Mouse (Mus musculus): ENCODE measurements around the gene Gltpd2.
"Not testable (repeated sequence)": the region's sequence is repeated elsewhere in the genome, so short reads cannot be mapped to it uniquely, and the experiment has no call there.

Gltpd2 gene

GRCm38 (mm10) chr11:70518923-70519322 is at the start of gene Gltpd2:
Gene Gltpd2 (plus strand): TSS chr11:70519196.
- DNase-seq: no peak

- DNase-seq: no peak
Observed at GRCm38 (mm10) chr11:70469764-70470163, 49.2 kb upstream of the Gltpd2 start.

DNA sequence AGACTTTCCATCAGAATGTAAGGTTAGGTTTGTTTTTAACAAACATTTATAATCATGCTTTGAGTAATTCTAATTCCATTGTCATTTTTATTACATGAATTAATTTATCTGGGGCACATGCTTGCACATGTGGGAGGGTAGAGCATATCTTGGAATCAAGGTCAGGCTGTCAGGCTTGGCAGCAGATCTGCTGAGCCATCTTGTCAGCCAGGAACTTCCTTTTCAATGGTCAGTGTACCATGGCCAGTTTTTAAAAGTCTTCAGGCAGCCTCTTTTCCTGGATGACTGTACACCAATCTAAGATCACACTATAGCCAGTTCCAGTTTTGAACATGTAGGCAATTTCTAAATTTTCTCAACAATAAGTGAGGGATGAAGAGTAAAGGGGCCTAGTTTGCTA is 46.3 kb upstream of the Gltpd2 start:
- no peak for DNase-seq

- DNase-seq: not testable (repeated sequence)
Observed at GRCm38 (mm10) chr11:70473291-70473690, 45.7 kb upstream of the Gltpd2 start.

GRCm38 (mm10) chr11:70474872-70475534 is 44.0 kb upstream of the Gltpd2 start:
- DNase-seq: no peak

DNA sequence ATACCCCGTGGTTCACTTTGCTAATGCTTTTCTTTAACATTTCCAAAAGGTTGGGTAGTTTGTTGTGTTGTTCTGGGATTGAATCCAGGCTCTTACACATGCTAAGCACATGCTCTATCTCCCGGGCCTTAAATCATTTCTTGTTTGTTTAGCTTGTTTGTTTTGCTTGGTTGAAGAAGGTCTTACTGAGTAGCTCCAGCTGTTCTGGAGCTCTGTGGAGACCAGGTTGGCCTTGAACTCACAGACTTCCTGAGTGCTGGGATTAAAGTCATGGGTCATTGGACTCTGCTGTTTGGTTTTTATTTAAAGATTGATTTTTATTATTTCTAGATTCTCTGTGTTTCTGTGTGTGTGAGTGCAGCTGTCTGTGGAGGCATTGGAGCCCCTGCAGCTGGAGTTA is 33.5 kb upstream of the Gltpd2 start:
- no peak for DNase-seq

GRCm38 (mm10) chr11:70487816-70488215 is 31.2 kb upstream of the Gltpd2 start:
- DNase-seq: no peak

- DNase-seq: no peak
Observed at GRCm38 (mm10) chr11:70489138-70489537, 29.9 kb upstream of the Gltpd2 start.

- no peak for DNase-seq
Observed at GRCm38 (mm10) chr11:70489684-70490083, 29.3 kb upstream of the Gltpd2 start.

GRCm38 (mm10) chr11:70499566-70500475 is 19.2 kb upstream of the Gltpd2 start:
- peak in 1 of 2 experiments; percentile 18 for DNase-seq

DNA sequence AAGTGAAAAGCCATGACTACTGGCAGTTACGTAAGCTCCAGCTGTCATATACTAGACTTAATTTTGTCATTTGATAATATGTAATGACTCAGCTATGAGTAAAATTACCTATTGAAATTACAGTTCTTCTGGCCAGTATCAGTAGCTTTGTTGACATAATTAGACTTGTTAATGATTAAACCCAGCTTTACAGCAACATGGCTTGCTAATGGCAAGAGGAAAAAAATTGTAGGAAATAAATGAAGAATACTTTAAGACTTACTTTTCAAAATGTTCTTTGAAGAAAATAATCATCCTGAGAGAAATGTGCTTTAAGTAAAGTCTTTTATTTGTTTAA is 18.6 kb upstream of the Gltpd2 start:
- DNase-seq: no peak

DNA sequence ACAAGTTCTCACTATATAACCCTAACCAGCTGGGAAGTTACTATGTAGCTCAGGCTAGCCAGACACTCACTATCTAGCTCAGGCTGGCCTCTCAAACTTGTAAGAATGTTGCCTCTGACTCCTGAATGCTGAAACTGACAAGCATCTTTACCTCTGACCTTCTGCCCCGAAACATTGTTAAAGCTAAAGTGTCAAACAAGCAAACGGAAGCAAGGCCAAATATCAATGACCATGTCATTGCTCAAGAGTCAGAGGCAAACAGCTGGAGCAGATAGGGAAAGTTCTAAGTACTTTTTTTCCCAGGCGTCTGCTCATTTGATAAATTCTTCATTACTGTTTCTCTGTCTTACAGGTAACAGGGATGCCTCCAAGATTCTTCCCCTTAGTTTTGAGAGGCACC is 17.0 kb upstream of the Gltpd2 start:
- DNase-seq: no peak

- DNase-seq: no peak
Observed at GRCm38 (mm10) chr11:70504970-70505369, 14.0 kb upstream of the Gltpd2 start, which contains the start of gene Tm4sf5. Gene Tm4sf5 (plus strand): TSS chr11:70505244.

DNA sequence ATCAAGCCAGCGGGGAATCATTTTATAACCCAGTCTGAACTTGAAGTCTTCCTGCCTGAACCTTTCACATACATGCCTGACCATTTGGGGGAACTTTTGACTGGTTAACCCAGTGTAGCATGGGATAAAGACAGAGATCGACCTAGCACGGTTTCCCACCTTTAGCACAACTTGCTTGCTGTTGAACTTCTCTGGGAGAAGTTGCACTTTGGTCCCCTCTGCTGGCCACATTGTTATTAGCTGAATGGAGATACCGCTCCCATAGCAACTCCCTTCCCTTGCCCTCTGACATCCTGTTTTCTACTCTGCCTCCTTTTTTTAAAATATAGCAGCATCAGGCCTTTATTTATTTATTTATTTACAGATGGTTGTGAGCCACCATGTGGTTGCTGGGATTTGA is 12.6 kb upstream of the Gltpd2 start:
- DNase-seq: peak; percentile 32 to 35

DNA sequence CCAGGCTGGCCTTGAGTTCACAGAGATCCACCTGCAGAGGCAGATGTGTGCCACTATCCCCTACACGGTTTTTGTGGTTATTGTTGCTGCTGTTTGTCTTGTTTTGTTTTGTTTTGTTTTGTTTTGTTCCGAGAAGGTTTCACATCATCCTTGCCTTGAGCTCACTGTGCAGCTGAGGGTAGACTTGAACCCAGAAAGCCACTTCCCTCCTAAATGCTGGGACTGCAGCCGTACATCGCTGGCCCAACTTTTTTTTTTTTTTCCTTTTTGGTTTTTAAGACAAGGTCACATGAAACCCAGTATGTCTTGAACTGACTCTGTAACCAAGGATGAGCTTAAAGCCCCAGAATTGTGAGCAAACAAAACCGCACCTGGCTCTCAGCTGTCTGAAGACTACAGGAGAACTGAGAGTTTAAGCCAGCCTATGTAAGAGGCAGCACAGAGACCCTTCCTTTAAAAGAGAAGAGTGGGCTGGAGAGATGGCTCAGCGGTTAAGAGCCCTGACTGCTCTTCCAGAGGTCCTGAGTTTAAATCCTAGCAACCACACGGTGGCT is 12.0 kb upstream of the Gltpd2 start:
- no peak for DNase-seq

DNA sequence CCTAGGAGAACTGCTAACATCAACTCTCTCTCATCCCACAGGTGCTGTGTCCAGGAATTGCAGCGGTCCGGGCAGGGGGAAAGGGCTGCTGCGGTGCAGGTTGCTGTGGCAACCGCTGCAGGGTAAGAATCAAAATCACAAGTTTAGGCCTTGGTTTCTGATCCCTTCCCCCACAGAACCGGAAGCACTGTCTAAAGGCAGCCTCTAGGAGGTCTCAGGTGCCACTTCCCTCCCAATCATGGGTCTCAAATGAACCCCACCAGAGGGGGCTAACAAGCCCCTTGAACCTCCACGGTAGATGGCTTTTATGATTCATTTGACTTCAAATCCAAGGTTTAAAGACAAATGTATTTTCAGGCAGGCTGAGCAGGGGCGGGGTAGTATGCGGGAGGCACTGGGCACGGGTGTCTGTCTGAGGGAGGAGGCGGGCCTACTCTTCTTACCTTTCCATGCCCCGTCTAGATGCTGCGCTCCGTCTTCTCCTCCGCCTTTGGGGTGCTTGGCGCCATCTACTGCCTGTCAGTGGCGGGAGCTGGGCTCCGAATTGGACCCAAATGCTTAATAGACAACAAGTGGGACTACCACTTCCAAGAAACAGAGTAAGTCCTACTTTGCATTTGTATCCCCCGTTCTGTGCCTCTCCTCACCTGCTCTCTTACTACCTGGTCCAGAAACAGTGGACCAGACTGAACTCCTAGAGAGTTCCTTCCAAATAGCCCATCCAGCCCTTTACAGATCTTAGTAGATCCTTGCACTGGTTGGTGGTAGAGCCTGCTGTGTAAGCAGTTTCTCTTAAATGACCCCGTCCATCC is 9.0 kb upstream of the Gltpd2 start:
- DNase-seq: peak; percentile 51 to 65

- no peak for DNase-seq
Observed at GRCm38 (mm10) chr11:70511242-70511641, 7.8 kb upstream of the Gltpd2 start.

- no peak for DNase-seq
Observed at GRCm38 (mm10) chr11:70511825-70512224, 7.2 kb upstream of the Gltpd2 start.

DNA sequence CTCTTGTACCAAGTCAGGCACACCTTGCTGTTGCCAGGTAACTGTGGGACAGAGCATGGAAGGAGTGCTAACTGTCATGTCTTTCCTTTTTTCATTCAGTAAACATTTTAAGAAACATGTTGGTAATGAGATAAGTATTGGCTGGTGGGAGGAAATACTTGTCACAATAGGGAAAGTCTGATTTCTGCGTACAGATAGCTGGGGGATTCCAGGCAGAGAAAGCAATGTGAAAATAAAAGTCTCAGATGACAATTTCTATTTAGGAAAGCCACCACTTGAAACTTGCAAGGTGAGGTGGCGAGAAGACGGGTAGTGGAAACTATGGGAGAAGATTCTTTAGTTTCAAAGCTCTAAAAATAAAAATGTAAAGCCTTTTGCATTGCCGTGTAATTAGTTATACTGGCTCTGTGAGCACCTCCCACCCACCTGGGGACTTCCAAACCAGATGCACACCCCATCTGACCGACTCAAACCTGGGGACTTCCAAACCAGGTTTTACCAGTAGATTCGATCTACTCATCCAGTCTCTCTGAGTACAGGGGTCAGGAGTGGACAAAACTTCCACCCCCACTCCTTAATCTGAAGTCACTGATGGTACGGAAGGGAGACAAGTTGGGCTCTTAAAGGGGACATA is 6.2 kb upstream of the Gltpd2 start:
- no peak for DNase-seq

- DNase-seq: no peak
Observed at GRCm38 (mm10) chr11:70513520-70513919, 5.5 kb upstream of the Gltpd2 start.

DNA sequence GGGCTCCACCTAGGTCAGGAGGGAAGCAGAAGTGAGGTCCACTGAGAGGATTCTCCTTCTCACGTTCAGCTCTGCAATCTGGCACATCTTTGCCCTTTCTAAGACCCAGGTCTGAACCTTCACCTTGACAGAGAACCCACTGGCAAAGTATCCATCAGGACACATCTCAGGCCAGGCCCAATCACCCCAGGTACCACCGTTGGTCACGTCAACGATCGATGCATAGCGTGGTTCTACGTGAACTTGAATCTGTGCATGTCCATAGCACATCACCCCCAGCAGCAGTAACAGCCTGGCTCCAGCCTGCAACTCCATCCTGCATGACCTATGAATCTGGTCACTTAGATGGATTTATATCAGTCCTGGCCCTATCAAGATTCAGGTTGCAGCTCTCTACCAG is 4.7 kb upstream of the Gltpd2 start, which contains the start of gene Vmo1:
Gene Vmo1 (minus strand): TSS at position 329 of the 400 bp plus-strand sequence.
- DNase-seq: no peak

GRCm38 (mm10) chr11:70516352-70516751 is 2.6 kb upstream of the Gltpd2 start:
- peak in 1 of 2 experiments; percentile 34 for DNase-seq

Data from cerebellum, adult 18-20 months (tissue).